Mouse (Mus musculus) G1E (cell line): Measurements from ENCODE around the gene Pan3.

Experiments
- CTCF ChIP-seq: IDR thresholded peaks from 2 replicates; pipeline ENCODE4 v1.5.1; 2012; ENCODE audit warnings: low read depth, low read length, inconsistent platforms, mixed read lengths
- GATA1 ChIP-seq: IDR thresholded peaks from 2 replicates; pipeline ENCODE4 v1.6.1; 2012; ENCODE audit warnings: borderline replicate concordance, low read length, inconsistent platforms, mixed read lengths

GRCm38 (mm10) chr5:147527006-147527405, 97.0 kb downstream of the Pan3 start:
- TF ChIP-seq GATA1 (no peak), CTCF (no peak)
